Mouse (Mus musculus) megakaryocyte-erythroid progenitor cell, adult 5-6 weeks (primary cell): Measurements from ENCODE around the gene Tnfrsf23. TPM values are rescaled to one million over a fixed set of nuclear protein-coding genes. Genes with fewer than 3 reads are reported as not detected.
"Not testable (repeated sequence)": the region's sequence is repeated elsewhere in the genome, so short reads cannot be mapped to it uniquely, and the experiment has no call there.

Source experiments
- ATAC-seq: replicated peaks from 2 replicates; pipeline ENCODE4 v1.8.0; 2016; ENCODE audit warnings: mild to moderate bottlenecking, inconsistent platforms; ENCODE audit not compliant: severe bottlenecking, poor library complexity, low FRiP score, low TSS enrichment
- total RNA-seq, 2 experiments: library from RNA; stranded (forward) in 1 of 2; stranded (reverse) in 1 of 2; fragments of 200-1000, 215-1000 nt in 1 of 2; fragments of >200 nt in 1 of 2; fragmentation: Nextera tagmentation in 1 of 2; gene quantifications; 2 replicates each; pipeline ENCODE4 v1.2.3; 2014 to 2017

Tnfrsf23 gene
- total RNA-seq, 2 experiments from 2014 or later: not detected

DNA sequence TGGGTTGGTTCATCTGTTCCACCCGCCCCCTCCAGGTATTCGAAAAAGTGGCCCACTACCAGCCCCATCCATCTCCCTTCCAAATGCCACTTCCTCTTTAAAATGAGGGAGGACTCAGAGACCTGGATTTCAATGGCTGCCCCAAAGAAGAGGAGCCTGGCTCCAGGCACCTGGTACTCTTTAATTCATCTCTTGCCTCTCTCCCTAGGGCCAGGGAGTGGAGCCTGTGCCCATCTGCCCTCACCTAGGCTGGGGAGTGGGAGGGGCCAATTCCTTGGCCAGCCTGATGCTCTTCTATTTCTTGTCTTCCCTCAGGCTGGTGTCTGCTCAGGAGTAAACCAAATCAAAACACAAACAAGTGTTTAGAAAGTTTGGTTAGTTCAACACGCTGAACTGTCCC is 1.0 kb upstream of the Tnfrsf23 start:
- not testable (repeated sequence) for ATAC-seq

DNA sequence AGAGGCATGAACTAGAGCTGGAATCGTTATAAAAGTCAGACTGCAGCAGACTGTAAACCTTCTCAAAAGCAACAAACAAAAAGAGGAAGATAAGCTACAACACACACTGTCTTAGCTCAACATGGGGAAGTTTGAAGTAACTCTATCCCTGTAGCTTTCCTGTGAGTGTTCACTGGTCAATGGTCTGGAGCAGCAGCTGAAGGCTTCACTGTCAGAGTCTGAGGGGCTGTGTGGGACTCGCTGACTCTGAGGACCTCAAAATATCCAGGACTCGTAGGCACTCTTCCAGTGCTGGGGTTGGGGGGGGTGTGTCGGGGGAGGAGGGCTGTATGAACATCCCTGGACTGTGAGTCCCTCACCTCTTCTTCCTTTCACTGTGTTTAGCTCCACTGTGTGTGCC is 519 bp upstream of the Tnfrsf23 start:
- ATAC-seq: not testable (repeated sequence)

DNA sequence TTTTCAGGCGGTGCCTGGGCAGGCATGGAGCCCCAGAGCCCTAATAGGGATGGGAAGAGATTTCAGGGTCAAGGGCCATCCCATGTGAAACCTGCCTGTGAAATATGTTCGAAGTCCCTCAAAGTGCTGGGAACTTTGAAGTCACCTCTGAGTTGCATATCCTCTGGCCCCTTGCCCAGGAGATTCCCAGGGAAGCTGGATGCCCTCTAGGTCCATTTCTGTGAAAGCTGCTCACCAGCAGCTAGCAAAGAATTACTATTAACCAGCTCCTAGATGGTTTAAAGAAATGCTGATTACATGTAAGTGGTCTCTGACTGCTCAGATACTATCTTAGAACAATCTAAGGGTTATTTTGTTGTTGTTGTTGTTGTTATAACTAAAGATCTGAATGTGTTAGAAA is 1.1 kb downstream of the Tnfrsf23 start:
- ATAC-seq: not testable (repeated sequence)

DNA sequence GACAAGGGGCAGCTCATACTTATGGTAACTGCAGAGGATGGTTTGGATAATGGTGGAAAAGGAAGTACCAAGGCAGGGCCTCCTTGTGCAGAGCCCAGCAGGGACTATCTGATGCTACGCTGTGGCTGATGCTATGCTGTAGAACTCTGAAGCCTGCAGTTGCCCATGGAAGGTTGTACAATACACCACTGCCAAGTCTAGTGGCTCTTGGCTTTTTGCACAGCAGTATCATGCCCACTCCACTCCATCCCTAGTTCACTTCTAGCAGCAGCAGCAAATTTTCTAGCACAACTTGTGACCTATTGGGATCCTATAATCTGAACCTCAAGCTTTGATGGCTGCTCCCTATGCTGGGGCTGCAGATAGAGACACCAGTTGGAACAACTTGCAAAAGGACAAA is 4.1 kb downstream of the Tnfrsf23 start:
- no peak for ATAC-seq

DNA sequence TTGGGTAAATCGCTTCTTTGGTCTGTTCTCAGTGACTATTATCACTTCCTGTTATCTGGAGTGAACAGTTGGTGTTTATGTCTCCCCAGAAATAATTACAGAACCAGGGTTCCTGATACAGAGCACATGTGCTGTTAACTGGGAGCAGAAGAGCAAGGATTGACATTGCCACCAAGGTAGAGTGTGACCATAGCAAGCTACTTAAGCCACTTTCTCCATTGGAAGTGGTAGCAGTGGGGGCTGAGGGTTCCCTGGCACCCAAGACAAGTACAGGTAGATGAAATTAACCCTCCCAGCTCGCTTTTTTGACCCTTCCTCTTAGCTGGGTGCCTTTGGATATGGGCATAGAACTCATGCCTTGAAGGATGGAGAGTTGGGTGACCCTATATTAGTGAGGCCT is 4.8 kb downstream of the Tnfrsf23 start:
- not testable (repeated sequence) for ATAC-seq

DNA sequence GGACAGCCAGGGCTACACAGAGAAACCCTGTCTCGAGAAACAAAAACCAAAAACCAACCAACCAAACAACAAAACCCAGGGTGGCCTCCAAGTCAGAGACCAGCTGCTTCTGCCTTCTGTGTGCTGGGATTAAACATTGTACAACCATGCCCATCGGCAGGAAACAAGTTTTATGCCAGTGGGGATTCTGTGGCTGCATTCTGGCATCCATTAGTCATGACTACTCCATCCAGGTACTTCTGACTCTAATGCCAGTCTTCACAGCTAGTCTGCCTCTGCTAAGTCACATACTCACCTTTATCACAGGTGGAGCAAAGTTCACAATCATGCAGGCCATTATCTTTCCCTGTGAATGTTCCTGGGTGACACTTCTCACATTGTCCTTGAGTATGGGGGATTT is 6.0 kb downstream of the Tnfrsf23 start:
- ATAC-seq: not testable (repeated sequence)

DNA sequence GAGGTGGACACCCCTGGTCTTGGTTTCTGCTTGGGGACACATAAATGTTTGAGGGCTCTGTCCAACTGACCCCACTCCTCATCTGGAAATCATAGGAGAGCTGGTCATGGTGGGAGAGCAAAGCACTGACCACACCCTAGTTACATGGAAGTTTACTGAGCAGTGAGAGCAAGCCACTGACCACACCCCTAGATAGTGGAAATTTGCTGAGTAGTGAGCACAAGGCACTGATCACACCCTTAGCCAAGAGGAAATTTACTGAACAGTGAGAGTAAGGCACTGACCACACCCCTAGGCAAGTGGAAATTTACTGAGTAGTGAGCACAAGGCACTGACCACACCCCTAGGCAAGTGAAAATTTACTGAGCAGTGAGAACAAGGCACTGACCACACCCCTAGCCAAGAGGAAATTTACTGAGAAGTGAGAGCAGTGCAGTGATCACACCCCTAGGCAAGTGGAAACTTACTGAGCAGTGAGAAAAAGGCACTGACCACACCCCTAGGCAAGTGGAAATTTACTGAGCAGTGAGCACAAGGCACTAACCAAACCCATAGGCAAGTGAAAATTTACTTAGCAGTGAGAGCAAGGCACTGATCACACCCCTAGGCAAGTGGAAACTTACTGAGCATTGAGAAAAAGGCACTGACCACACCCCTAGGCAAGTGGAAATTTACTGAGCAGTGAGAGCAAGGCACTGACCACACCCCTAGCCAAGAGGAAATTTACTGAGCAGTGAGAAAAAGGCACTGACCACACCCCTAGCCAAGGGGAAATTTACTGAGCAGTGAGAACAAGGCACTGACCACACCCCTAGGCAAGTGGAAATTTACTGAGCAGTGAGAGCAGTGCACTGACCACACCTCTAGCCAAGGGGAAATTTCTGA is 19.0 kb downstream of the Tnfrsf23 start:
- peak; percentile 52 for ATAC-seq

DNA sequence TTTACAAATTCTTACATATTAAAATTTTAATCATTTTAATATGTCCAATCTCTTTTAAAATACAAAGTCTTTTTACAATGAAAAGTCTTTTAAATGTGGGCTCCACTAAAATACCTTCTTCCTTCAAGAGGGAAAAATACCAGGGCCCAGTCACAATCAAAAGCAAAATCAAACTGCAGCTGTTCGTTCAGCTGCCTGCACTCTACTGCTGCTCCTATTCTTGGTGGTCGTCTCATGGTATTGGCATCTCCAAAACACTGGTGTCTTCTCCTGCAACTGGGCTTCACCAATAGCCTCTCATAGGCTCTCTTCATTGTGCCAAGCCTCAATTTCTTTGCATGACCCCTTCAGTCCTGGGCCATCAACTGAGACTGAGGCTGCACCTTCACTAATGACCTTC is 22.2 kb downstream of the Tnfrsf23 start:
- ATAC-seq: no peak

DNA sequence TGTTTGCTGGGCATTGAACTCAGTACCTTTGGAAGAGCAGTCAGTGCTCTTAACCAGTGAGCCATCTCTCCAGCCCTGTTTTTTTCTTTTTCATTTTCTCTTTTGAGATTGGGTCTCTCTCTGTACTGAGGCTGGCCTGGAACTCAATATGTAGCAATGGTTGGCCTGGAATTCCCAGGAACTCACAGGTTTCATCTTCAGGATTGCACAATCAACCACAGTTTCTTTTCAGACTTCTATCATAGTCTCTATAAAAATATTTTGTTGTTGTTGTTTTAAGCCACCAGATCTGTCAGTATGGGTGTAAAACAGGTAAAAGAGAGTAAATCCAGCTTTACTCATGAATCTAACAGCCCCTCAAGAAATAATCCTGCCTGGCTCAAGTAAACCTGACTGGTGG is 24.9 kb downstream of the Tnfrsf23 start:
- no peak for ATAC-seq

DNA sequence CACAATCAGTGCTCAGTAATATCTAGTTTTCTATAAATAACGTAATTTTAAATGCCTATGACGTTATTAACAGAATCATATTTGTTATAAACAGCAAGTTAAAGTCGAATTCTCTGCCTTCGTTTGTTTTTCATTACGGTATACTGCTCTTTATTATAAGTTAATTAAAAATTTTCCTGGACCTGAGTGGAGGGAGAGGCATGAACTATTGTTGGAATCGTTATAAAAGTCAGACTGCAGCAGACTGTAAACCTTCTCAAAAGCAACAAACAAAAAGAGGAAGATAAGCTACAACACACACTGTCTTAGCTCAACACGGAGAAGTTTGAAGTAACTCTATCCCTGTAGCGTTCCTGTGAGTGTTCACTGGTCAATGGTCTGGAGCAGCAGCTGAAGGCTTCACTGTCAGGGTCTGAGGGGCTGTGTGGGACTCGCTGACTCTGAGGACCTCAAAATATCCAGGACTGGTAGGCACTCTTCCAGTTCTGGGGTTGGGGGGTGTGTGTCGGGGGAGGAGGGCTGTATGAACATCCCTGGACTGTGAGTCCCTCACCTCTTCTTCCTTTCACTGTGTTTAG is 35.8 kb downstream of the Tnfrsf23 start:
- ATAC-seq: not testable (repeated sequence)

DNA sequence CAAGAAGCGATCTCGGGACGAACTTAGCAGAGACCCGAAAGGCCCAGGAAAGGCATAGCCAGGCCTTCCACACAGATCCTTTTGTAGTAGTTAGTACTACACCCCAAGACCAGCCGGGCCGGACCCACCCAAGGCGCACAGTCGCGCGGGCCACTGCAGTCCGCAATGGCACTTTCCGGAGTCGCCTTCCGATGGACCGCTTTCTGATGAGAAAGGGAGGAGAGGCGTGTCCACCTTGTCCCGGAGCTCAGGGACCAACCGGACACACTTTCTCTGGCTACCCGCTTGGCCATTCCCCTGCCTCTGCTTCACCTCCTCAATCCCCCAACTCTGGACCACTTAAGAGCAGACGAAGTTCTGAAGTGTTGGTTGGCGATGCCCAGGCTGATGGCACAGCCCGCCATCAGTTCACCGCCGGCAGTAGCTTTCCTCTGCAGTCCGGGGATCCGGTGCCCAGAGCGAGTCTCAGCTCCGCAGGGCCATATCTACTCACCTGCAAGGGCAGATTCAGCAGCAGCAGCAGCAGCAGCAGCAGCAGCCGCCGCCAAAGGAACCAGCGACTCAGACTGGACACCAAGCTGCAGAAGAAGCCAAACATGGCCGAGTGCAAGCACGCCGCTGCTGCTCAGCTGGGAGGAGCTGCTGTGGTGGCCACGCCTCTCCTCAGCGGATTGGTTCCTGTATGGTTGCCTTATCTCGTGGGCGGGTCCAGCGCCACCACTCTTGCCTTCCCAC is 36.5 kb downstream of the Tnfrsf23 start, which contains the start of gene Tnfrsf22:
Gene Tnfrsf22, minus strand, starts transcription at position 628 of the 735 bp plus-strand sequence.
- ATAC-seq: peak; percentile 100

DNA sequence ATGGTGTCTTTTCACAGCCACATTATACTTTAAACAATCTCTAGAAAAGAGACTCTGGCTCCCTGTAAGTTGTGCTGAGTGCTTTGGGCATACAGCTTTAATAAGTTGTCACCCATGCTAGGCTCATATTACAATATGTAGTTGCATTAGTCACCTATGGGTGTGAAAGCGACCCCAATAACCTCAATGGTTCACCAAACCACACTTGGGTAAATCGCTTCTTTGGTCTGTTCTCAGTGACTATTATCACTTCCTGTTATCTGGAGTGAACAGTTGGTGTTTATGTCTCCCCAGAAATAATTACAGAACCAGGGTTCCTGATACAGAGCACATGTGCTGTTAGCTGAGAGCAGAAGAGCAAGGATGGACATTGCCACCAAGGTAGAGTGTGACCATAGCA is 41.7 kb downstream of the Tnfrsf23 start:
- ATAC-seq: not testable (repeated sequence)

DNA sequence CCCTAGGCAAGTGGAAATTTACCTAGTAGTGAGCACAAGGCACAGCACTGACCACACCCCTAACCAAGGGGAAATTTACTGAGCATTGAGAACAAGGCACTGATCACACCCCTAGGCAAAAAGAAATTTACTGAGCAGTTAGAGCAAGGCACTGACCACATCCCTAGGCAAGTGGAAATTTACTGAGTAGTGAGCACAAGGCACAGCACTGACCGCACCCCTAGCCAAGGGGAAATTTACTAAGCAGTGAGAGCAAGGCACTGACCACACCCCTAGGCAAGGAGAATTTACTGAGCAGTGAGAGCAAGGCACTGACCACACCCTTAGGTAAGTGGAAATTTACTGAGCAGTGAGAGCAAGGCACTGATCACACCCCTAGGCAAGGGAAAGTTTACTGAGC is 49.0 kb downstream of the Tnfrsf23 start:
- ATAC-seq: 0 out of 2 replicates have a peak, but pooled peaks have one; percentile 50

DNA sequence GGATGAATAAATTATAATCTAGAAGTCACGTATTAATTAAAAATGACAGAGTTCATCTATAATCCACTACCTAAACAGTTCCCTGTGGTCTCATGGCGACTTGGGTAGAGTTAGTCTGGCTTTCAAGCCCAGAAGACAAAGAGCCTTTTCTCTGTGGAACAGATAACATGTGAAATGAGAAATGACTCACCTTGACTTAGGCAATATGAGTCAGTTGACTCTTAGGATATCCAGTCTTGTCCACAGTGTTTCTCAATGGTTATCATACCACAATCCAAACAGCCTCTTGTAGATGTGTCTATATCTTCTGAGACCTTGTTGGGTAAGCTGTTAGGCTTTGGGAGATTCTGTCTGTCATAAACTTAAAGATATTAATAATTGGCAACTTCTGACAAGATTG is 54.2 kb downstream of the Tnfrsf23 start:
- no peak for ATAC-seq

DNA sequence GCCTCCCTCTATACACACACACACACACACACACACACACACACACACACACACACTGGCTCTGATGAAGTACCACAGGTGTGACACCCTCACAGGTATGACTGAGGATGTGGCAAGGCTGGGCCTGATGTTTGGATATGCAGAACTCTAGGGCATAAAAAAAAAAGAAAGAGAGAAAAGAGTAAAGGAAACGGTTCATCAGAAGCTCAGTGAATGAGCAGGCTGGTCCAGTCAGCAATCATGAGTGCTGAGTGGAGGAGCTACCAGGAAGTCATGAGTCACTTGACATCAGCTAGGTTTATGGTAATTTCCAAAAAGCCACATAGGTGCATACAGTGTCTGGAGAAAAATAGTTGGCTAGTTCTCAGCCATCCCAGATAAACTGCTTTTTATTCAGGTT is 56.2 kb downstream of the Tnfrsf23 start:
- no peak for ATAC-seq

DNA sequence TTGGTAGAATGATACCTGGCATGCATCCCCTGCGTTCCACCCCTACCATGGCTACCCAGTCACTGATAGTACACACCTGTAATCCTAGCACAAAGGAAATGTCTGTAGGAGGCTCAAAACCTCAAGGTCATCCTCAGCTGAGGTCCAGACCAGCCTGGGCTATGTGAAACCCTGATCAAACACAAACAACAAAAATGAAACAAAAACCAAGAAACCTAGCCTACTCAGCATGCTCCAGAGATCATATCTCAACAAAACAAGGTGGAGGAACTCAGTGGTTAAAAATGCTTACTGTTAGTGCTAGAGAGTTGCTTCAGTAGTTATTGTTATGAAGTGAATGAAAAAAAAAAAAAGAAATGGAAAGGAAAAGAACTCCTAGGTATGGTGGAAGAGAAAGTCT is 57.1 kb downstream of the Tnfrsf23 start, which contains the start of gene Tnfrsf26:
Gene Tnfrsf26, minus strand, starts transcription at position 183 of the 400 bp plus-strand sequence.
- peak; percentile 31; the same call in 1 of the 2 replicates for ATAC-seq

DNA sequence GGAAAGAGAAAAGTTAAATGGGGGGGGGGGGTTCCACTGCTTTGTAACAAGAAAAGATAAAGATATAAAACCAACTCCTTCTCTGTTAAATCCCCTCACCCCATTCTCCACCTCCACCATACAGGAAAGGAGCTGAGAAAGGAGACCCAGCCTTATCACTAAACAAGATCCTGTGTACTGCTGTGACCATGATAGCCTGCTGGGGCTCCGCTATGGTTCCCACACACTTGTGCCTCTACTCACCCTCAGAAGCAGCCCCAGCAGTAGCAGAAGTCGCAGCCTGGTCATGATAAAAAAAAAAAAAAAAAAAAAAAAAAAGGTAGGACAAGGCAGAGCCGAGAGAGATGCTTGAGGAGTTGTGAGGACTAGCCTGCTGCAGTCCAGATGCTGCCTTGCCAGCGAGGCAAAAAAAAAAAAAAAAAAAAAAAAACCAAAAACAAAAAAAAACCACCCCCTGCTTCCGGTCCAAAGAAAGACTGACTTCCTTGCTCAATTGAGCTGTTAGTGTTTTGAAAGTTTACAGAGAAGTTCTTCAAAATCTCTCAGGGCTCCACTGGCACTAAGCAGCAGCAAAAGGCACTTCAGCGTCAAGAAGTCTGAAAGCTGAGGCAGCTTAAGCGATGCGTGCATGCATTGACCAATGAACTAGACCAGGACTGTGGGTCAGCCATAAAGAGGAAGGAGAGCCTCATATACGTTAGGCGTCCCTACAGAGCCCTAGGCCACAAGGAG is 58.0 kb downstream of the Tnfrsf23 start:
- ATAC-seq: peak; percentile 87

DNA sequence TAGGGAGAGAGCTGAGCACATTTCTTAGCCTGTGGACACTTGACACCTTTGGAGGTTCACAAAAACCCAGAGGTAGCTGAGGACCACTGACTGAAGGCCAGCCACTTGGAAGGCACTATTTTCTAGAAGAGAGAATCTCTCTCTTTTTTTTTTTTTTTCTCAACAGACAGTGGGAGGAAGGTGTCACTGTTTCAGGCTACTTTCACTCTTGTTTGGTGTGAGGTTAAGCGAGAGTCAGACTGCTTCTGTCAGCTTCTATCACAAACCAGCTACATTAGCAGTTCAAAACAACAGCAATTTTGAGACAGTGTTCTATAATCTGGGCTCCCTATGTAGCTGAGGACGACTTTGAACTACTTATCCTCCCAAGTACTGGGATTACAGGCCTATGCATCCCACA is 59.5 kb downstream of the Tnfrsf23 start:
- no peak for ATAC-seq

DNA sequence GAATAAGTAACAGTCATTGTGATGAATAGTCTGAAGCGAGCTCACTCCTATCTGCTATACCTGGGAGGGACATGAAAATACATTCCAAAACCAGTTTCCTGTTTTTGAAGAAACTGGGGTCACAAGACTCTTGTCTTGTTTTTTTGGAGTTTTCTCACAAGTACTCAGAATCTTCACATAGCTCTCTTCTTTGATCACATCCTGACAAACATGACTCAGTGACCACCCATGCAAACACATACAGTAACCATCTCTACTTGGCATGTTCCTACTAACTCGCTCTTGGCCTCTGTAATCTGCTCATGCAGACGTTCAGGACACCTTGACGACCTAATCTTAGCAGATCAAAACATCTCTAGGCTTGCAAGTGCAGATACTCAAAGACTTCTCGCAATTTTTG is 60.5 kb downstream of the Tnfrsf23 start:
- ATAC-seq: peak; percentile 32
